Mouse (Mus musculus) heart, adult 18-20 months (tissue): ENCODE data around the gene Sh3rf3. TPM values are rescaled to one million over a fixed set of nuclear protein-coding genes. Genes with fewer than 3 reads are reported as not detected.

Source experiments
- DNase-seq, 2 experiments: peaks; one replicate each; pipeline ENCODE4 v3.0.0; 2021 to 2022; ENCODE audit warnings: mixed read lengths in 1 of 2
- total RNA-seq, 2 experiments: library from RNA; stranded (reverse); gene quantifications; 2 replicates each; pipeline ENCODE4 v1.2.3; 2021

Gene Sh3rf3
- total RNA-seq, 2 experiments from 2014 or later: 0.77 to 0.98 TPM

GRCm38 (mm10) chr10:59105885-59106284 lies 292.7 kb downstream of the Sh3rf3 start:
- DNase-seq: no peak

GRCm38 (mm10) chr10:59106644-59107043 lies 293.5 kb downstream of the Sh3rf3 start:
- DNase-seq: no peak

GRCm38 (mm10) chr10:59109015-59109414 lies 295.9 kb downstream of the Sh3rf3 start:
- DNase-seq: peak; percentile 61 to 89

- DNase-seq: no peak
Observed at GRCm38 (mm10) chr10:59110386-59110785, 297.2 kb downstream of the Sh3rf3 start.

GRCm38 (mm10) chr10:59112755-59113154 lies 299.6 kb downstream of the Sh3rf3 start:
- no peak for DNase-seq

- no peak for DNase-seq
Observed at GRCm38 (mm10) chr10:59113386-59113785, 300.2 kb downstream of the Sh3rf3 start.

- DNase-seq: peak; percentile 66 to 78
Observed at GRCm38 (mm10) chr10:59114535-59115291, 301.6 kb downstream of the Sh3rf3 start.

- peak; percentile 28 to 52 for DNase-seq
Observed at GRCm38 (mm10) chr10:59115691-59116090, 302.5 kb downstream of the Sh3rf3 start.

GRCm38 (mm10) chr10:59116331-59116730 lies 303.2 kb downstream of the Sh3rf3 start:
- DNase-seq: no peak

GRCm38 (mm10) chr10:59117555-59117954 lies 304.4 kb downstream of the Sh3rf3 start:
- no peak for DNase-seq

GRCm38 (mm10) chr10:59119001-59119400 lies 305.8 kb downstream of the Sh3rf3 start:
- DNase-seq: no peak

GRCm38 (mm10) chr10:59119811-59120210 lies 306.7 kb downstream of the Sh3rf3 start:
- no peak for DNase-seq

- no peak for DNase-seq
Observed at GRCm38 (mm10) chr10:59125497-59125896, 312.3 kb downstream of the Sh3rf3 start.

- DNase-seq: no peak
Observed at GRCm38 (mm10) chr10:59127637-59128036, 314.5 kb downstream of the Sh3rf3 start.

GRCm38 (mm10) chr10:59131926-59132628 lies 318.9 kb downstream of the Sh3rf3 start:
- no peak for DNase-seq

GRCm38 (mm10) chr10:59133478-59134009 lies 320.4 kb downstream of the Sh3rf3 start:
- DNase-seq: no peak

- DNase-seq: peak; percentile 44 to 68
Observed at GRCm38 (mm10) chr10:59149956-59150383, 336.8 kb downstream of the Sh3rf3 start.

GRCm38 (mm10) chr10:59150938-59151657 lies 337.9 kb downstream of the Sh3rf3 start:
- DNase-seq: no peak

GRCm38 (mm10) chr10:59152544-59153081 lies 339.5 kb downstream of the Sh3rf3 start:
- DNase-seq: no peak

- no peak for DNase-seq
Observed at GRCm38 (mm10) chr10:59158627-59159026, 345.5 kb downstream of the Sh3rf3 start.

GRCm38 (mm10) chr10:59162185-59162897 lies 349.2 kb downstream of the Sh3rf3 start:
- DNase-seq: no peak
